Mouse (Mus musculus) olfactory bulb, adult 2 months (tissue): ENCODE measurements around the gene Etfb. TPM values are rescaled to one million over a fixed set of nuclear protein-coding genes. Genes with fewer than 3 reads are reported as not detected.
A peak's percentile ranks its signal among the peaks of the same experiment; 100 is the strongest.

Source experiments
- H3K27ac ChIP-seq: fragments of 200-500 bp; 2 replicates; pipeline ENCODE4 v1.5.1; 2012; ENCODE audit warnings: low read depth, low read length; ENCODE audit not compliant: insufficient read depth
- H3K4me1 ChIP-seq: fragments of 200-500 bp; 2 replicates; pipeline ENCODE4 v1.6.1; 2012; ENCODE audit warnings: low read length; ENCODE audit not compliant: control insufficient read depth, insufficient read depth
- H3K4me3 ChIP-seq: fragments of 200-500 bp; 2 replicates; pipeline ENCODE4 v1.5.1; 2012; ENCODE audit warnings: mild to moderate bottlenecking, low read depth, low read length, moderate library complexity; ENCODE audit not compliant: insufficient read depth
- CTCF ChIP-seq: fragments of 200-500 bp; IDR thresholded peaks from 2 replicates; pipeline ENCODE4 v1.5.1; 2012; ENCODE audit warnings: low read depth, mild to moderate bottlenecking, low read length, moderate library complexity; ENCODE audit not compliant: insufficient read depth
- POLR2A ChIP-seq: fragments of 200-500 bp; IDR thresholded peaks from 2 replicates; pipeline ENCODE4 v1.6.1; 2012; ENCODE audit warnings: mild to moderate bottlenecking, low read depth, low read length, moderate library complexity; ENCODE audit not compliant: insufficient read depth
- WGBS: fragments of 180-500 bp; shearing (Covaris S2); methylation state at CpG from one replicate; pipeline ENCODE4 v1.1.7; 2018; 5-methylcytosine and 5-hydroxymethylcytosine counted together
- polyA plus RNA-seq: library from polyadenylated mRNA; stranded (reverse); fragments of >200 nt; gene quantifications from 2 replicates; pipeline ENCODE4 v1.2.4, GENCODE M21; 2012; ENCODE audit warnings: low replicate concordance; ENCODE audit not compliant: missing spikeins, insufficient read depth, insufficient read length

Gene Etfb
- polyA plus RNA-seq, 1 experiment, result not detected

DNA sequence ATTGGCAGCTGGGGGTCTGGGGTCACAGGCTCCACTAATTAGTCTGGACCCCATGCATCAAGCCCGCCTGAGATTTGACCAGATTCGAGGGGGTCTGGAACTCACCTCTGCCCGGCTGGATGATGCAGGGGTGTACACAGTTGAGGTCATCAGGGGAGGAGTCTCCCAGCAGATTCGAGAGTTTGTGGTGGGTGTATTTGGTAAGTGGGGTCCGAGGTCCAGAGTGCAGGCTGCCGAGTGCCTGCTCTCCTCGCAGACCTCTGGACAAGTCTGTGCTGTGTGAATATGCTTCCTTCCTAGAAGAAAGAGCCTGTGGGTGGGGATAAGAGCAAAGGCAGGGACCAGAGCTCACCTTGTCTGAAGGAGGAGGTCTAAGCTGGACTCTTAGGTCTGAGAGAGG, 20.1 kb downstream of the Etfb start:
- 89% methylated on average over 7 of the region's 7 CpGs for WGBS
- no peak overlapping the region for H3K4me3 ChIP-seq
- TF ChIP-seq POLR2A (no peak), CTCF (no peak)
- no peak overlapping the region for H3K27ac ChIP-seq
- peaks cover 20% of the 10 kb centered on the region for H3K4me1 ChIP-seq

DNA sequence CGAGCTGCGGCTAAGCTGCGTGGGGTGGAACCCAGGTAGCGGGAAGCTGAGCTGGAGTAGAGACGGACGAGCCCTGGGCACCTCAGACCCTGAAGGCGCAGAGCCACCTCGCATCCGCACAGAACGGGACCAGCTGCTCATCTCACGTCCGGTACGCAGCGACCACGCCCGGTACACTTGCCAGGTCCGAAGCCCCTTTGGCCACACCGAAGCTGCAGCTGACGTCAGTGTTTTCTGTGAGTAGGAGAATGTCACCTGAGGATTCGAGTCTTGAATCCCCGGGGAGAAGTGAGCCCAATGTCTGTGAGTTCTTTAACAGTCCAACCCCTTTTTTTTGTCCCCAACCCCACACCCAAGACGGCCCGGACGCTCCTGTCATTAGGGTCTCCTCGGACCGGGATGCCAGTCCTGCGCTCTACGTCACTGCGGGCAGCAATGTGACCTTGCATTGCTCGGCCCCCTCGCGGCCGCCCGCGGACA, 21.0 kb downstream of the Etfb start:
- TF ChIP-seq CTCF, result no peak

DNA sequence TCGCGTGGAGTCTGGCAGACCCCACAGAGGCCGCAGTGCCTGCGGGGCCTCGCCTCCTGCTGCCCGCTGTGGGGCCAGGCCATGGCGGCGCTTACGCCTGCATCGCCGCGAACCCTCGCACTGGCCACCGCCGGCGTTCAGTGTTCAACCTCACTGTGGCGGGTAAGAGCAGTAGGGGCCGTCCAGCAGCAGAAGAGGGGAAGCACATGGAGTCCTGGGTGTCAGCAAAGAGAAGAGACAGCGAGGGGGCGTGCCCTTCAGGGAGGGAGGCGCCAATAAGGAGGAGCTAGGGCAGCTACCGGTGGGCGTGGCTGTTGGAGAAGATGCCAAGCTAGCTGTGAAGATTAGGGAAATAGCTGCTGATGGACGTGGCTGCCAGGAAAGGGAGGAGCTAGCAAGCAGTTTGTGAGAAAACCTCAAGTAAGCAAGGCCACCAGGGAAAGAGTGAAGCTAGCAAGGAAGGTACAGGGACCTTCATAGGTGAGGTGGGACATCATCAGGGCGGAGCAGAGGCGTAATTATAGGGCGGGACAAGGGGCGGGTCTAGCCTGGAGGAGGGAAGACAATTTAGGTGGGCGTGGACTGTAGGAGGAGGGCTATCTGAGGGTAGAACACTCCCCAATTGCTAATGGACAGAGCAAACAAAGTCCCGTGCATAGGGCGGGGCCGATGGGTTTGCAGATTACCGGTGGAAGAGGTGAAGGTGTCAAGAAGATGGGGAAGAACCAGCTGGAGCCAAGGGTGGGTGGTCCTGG, 21.6 kb downstream of the Etfb start:
- Histone ChIP-seq H3K4me3 (peak overlapping the region; percentile 46), H3K4me1 (peaks cover 20% of the 10 kb centered on the region), H3K27ac (no peak overlapping the region)
- WGBS, result under 1% methylated on average over 33 of the region's 33 CpGs
- TF ChIP-seq POLR2A, result no peak
- TF ChIP-seq CTCF, result no peak

More for the DNA sequence above, 21.0 kb downstream of the Etfb start:
- Histone ChIP-seq H3K4me1 (peaks cover 20% of the 10 kb centered on the region), H3K27ac (no peak overlapping the region), H3K4me3 (peak overlapping the region; percentile 46)
- 15% methylated on average over 35 of the region's 35 CpGs for whole genome bisulfite sequencing

DNA sequence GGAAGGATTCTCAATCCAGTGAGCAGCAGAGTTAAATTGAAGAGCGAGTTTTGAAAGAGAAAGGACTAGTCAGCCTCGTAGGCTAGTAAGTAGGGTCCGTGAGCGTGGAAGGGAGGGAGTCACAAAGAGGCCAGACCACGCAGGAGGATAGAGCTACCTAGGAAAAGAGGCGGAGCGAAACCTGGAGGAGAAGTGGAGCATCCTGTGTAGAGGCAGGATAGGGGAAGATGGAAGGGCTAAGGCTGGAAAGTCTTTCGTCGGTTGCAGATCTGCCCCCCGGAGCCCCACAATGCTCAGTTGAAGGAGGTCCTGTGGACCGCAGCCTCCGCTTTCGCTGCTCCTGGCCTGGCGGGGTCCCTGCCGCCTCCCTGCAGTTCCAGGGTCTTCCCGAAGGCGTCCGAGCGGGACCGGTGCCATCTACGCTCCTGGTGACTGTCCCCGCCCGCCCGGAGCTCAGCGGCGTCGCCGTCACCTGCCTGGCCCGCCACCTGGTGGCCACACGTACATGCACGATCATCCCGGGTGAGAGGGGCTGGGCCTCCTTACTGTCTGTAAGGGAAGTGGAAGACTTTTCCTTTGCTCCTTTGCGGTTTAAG, 22.3 kb downstream of the Etfb start:
- H3K4me3 ChIP-seq, result peak overlapping the region; percentile 46
- 1% methylated on average over 33 of the region's 33 CpGs for WGBS
- H3K27ac ChIP-seq, result no peak overlapping the region
- peaks cover 20% of the 10 kb centered on the region for H3K4me1 ChIP-seq
- TF ChIP-seq CTCF, result peak; percentile 78
- TF ChIP-seq POLR2A, result no peak

DNA sequence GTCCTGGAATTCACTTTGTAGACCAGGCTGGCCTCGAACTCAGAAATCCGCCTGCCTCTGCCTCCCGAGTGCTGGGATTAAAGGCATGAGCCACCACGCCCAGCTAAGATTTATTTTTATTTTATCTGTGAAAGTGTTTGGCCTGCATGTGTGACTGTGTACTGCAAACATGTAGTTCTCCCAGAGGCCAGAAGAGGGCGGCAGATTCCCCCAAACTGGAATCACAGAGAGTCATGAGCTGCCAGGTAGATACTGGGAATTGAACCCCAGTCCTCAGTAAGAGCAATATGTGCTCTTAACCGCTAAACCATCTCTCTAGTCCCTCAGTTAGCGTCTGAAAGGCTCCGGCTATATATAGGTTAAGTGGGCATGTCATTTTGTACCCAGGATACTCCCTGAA, 26.5 kb downstream of the Etfb start:
- Histone ChIP-seq H3K27ac (no peak overlapping the region), H3K4me1 (peaks cover 14% of the 10 kb centered on the region), H3K4me3 (no peak overlapping the region)
- TF ChIP-seq CTCF (no peak), POLR2A (no peak)
- WGBS, result 45% methylated on average over 8 of the region's 8 CpGs

DNA sequence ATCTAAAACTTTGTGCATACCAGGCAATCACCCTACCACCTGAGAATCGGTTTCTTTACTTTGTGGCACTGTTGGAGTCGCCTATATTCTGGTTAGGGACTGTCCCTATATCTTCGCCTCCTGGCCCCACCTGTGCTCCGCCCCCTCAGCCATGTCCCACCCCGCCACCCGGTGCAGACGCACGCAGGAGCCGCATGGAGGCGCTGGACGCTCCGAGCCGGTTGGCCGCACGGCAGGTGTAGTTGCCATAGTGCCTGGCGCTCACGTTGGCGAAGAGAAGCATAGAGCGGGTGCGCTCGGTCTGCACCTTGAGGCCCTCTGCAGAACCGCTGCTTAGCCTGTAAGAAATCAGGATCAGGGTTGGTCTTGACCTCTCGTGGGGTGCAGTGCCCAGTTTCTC, 31.8 kb downstream of the Etfb start:
- peaks cover 36% of the 10 kb centered on the region for H3K4me1 ChIP-seq
- no peak overlapping the region for H3K27ac ChIP-seq
- no peak overlapping the region for H3K4me3 ChIP-seq
- 53% methylated on average over 23 of the region's 23 CpGs for WGBS
- TF ChIP-seq CTCF (no peak), POLR2A (no peak)

DNA sequence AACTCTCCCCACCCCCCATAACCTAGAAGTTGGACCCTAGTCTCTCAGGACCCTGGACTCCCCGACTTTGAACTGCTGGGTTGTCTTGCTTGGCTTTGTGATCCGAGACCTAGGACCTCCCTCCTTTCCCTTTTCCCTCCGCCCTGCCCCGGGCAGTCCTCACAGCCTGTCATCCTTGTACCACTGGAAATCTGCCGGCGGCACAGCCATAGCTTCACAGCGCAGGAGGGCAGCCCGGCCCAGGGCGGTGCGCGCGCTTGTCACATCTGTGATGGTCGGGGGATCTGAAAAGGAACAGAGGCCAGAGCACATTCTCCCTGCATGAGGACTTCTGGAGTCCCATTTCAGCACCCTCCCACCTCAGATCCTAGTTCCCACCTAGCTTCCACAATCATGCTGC, 32.5 kb downstream of the Etfb start:
- Histone ChIP-seq H3K27ac (no peak overlapping the region), H3K4me1 (peaks cover 37% of the 10 kb centered on the region), H3K4me3 (no peak overlapping the region)
- TF ChIP-seq POLR2A (no peak), CTCF (no peak)
- WGBS, result 54% methylated on average over 13 of the region's 13 CpGs

DNA sequence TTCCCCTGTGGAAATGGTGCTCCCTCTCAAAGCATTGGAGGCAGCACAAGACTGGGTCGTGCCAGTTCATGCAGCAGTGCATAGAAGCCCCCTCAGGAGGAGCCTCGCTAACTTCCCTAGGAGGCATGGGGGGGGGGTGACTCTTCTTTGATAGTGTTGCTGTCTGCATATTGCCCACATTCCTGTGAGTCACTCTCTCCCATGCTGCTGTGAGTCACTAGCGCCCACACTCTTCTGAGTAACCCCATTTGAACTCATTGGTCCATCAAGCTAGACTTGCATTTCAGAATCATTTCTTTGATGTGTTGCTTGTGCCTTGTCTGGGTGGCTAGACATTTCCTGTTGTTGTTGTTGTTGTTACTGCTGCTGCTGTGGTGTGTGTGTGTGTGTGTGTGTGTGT, 37.3 kb downstream of the Etfb start:
- peaks cover 47% of the 10 kb centered on the region for H3K4me1 ChIP-seq
- no peak for TF ChIP-seq CTCF
- TF ChIP-seq POLR2A, result no peak
- WGBS, result 16% methylated on average over 3 of the region's 3 CpGs
- peak overlapping the region; percentile 93 for H3K27ac ChIP-seq
- H3K4me3 ChIP-seq, result no peak overlapping the region

DNA sequence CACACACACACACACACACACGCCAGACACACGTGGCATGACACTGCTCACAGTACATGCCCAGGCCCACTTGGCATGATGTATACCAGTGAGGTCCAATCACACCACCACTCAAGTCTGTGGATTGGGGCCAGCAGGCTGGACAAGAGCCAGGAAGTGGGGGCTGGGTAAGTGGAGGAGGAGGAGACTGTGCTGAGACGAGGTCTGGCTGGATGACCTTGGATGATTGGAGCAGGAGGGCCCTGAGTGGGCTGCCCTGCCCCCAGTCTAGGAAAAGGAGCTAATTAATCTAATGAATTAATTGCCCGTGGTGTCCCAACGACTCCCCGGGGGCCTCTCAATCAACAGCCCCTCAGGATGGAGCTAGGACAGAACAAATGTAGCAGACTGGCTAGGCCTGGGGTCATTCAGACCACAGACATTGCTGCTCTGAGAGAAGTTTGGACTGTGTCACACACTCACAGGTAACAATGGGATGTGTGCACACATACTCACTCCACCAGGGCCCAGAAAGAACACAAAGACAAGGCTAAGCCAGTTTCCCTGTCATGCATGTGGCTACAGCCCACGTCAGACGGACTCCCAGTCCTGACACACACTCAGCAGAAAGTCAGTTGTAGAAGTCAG, 38.3 kb downstream of the Etfb start:
- H3K4me1 ChIP-seq, result peaks cover 49% of the 10 kb centered on the region
- WGBS, result 30% methylated on average over 8 of the region's 8 CpGs
- no peak overlapping the region for H3K4me3 ChIP-seq
- peak overlapping the region; percentile 93 for H3K27ac ChIP-seq
- TF ChIP-seq CTCF, result no peak
